Mouse (Mus musculus) c-Kit-positive CD71-negative TER-119-negative erythroid progenitor cells, embryonic 14.5 days (primary cell): Measurements from ENCODE around the gene Dnmt1.
"Not testable (repeated sequence)": the region's sequence is repeated elsewhere in the genome, so short reads cannot be mapped to it uniquely, and the experiment has no call there.

Source experiments
- DNase-seq: peaks from one replicate; pipeline ENCODE4 v3.0.0-alpha.2; 2013; ENCODE audit warnings: low read depth

Gene Dnmt1

DNA sequence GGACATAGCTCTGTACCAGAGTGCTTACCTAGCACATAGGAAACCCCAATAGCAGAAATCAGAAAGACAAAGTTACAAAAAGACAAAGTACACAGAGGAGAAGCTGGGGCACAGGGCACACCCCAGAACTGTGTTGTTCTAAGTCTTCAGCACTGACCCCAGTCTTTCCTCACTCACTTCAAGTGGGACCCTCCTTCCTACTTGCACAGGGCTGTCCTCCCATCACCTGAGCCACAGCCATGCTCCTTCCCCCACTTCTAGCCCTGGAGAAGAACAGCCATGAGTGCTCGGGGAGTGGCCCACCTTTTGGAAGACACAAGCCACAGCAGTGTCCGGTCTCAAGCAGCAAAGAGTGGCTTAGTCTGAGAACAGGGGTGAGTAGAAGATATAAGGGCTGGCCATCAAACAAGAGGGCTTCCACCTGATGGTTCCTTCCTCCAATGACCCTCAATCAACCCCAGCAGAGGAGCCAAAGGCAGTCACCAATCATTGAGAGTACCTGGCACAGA is at the start of gene Dnmt1:
Gene Dnmt1 (minus strand): TSS at position 459 of the 509 bp plus-strand sequence.
- DNase-seq = no peak

DNA sequence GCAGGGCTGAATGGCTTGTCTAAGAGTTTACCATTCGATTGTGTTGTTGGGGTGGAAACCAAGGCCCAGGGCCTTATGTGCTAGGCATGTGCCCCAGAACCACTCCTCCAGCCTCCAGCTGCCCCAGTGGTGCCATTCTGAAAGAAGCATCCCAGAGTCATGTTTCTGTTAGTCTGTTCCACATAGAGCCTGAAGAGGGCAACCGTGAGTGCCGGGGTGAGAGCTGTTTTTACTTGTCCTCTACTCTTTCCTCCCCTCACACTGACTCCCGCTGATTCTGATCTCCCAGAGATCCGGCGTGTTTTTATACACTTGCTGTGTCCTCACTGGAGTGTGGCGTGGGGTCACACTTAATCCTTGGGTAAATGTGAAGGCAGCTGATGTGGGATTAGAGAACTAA is 48.3 kb upstream of the Dnmt1 start:
- no peak for DNase-seq

DNA sequence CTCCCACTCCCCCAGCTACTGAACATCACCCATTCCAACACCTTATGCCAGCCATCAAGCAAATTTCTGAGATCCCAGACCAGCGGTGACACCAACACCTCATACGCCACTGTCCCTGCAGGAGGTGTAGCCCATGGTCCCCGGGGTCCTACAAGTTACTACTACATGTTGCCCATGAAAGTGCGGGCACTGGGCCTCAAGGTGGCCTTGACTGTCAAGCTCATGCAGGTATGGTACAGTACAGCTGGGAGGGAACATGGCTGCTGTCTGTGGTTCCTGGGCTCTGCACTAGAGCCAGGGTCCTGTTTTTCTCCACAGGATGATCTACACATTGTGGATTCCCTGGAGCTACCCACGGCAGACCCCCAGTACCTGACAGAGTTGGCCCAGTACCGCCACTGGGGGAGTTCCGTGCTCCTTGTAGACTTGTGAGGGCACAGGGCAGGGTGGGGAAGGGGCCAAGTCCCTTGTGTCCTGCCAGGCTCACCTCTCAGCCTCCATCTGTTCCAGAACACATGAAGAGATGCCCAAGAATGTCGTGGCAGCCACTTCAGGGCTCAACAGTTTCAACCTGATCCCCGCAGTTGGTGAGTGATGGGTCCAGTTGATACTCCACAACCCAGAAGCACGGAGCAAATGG is 47.7 kb upstream of the Dnmt1 start:
- no peak for DNase-seq

DNA sequence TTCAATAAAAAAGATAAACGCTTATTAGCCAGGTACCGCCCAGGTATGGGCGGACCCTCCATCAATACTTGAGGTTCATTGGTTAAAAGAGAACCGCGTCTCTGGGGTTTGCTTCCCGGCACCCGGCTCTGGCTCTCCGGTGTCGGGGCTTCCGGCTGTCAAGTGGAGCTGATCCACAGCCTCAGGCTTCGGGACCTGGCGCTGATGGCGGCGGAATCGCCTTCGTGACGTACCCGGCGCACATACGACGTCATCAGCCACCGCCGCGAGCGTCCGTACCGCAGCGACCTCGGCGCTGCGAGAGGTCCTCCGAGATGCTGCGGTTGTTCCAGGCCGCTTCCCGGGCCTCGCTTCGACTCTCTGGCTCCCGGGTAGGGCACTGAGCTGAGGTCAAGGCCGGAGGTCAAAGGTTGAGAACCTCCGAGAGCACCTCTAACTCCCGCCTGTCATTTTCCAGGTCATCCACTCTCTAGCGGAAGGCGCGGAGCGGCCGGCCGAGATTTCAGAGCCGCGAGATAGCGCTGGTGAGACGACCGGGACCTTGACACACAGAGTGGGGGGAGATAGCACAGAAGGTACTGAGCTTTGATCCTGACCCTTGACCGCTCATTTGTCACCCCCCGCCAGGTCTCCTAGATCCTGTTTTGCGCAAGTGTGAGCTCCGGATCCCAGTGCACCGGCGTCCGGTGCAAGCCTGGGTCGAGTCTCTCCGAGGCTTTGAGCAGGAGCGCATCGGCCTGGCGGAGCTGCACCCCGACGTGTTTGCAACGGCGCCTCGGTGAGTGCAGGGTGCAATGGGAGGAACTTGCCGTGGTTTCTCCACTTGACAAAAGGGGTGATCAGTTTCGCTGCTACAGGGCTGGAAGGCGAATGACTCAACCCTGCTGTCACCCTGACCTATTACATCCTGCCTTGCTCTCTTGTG is 43.2 kb upstream of the Dnmt1 start, which contains the start of gene Mrpl4:
Gene Mrpl4 (plus strand): TSS at position 112 of the 925 bp plus-strand sequence.
- peak; percentile 76 for DNase-seq

DNA sequence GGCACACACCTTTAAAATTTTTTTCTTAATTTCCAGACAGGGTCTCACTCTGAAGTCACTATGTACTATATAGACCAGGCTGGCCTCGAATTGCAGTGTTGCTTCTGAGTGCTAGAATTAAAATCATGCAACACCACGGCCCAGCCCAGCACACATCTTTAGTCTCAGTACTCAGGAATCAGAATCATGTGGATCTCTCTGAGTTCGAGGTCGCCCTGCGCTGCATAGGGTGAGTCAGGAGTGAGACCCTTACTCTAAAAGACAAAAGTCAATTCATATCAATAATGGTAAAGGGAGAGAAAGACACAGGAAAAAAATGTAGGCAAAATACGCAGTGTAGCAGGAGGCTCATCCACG is 42.6 kb upstream of the Dnmt1 start:
- DNase-seq = no peak

DNA sequence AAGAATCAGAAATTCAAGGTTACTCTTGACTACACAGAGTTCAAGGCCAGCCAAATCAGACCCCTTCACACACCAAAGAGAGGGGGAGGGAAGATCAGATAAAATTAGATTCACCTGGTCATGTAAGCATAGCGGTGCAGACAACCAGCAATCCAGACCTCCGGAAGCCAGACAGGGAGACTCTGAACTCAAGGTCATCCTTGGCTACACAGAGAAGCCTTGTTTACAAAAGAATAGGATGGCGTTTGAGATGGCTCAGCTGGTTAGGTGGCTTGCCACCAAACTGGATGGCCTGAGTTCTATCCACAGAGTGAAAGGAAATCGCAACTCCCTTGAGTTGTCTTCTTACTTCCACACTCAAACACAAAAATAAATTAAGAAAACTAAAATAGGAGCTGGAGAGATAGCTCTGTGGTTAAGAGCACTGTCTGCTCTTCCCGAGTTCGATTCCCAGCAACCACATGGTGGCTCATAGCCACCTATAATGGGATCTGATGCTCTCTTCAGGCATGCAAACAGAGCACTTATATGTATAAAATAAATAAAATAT is 42.0 kb upstream of the Dnmt1 start:
- DNase-seq = no peak

DNA sequence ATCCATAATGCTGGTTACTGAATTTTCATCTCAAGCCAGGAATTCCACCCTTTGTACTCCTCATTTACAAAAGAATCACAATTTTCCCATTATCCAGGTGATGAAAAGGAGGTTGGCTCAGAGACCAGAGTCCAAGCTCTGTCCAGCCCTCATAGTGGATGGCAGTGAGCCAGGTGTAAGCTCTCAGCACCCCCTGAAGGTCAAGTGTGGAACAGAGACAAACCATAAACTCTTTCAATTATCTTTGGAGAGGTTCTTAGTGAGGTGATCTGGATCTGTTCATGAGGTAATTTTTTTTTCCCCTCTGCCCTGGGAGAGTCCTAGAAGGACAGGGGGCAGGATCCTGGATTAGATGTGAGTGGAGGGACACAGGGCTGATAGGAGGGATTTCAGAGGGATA is 41.1 kb upstream of the Dnmt1 start:
- no peak for DNase-seq

DNA sequence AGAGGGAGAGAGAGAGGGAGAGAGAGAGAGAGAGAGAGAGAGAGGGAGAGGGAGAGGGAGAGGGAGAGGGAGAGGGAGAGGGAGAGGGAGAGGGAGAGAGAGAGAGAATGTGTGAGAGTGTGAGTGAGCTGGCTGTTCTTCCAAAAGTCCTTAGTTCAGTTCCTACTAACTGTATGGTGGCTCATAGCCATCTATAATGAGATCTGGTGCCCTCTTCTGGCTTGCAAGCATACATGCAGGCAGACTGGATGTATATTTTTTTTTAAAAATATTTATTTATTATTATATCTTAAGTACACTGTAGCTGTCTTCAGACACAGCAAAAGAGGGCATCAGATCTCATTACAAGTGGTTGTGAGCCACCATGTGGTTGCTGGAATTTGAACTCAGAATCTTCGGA is 38.6 kb upstream of the Dnmt1 start:
- not testable (repeated sequence) for DNase-seq

DNA sequence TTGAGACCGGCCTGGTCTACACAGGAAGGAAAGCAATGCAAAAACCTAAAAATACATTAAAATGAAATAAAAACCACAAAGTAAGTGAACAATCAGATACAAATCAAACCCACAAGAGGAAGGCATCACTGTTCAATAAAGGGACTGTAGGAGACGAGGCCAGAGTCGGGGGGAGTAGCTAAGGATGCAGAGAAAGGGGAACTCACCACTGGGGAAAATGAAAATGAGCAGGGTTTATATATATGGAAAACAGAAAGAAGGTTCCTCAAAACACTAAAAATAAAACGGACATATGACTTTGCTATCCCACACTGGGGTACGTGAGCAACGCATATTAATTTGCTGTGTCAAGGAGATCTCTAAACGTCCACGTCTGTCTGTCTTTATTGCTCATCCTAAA is 37.4 kb upstream of the Dnmt1 start:
- no peak for DNase-seq

DNA sequence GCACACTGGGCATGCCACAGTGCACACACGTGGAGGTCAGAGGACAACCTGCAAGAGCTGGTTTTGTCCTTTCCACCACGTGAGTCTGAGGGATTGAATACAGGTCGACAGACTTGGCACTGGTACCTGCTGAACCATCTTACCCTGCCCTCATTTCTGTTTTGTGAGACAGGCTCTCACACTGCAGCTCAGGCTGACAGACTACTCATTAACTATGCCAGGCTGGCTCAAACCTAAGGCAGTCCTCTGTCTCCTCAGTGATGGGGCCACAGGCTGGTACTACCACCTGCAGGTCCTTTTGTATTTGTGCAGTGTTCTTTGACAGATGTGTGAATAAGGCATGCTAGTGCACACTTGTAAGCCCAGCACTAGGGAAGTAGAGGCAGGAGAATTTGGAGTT is 35.4 kb upstream of the Dnmt1 start:
- no peak for DNase-seq

DNA sequence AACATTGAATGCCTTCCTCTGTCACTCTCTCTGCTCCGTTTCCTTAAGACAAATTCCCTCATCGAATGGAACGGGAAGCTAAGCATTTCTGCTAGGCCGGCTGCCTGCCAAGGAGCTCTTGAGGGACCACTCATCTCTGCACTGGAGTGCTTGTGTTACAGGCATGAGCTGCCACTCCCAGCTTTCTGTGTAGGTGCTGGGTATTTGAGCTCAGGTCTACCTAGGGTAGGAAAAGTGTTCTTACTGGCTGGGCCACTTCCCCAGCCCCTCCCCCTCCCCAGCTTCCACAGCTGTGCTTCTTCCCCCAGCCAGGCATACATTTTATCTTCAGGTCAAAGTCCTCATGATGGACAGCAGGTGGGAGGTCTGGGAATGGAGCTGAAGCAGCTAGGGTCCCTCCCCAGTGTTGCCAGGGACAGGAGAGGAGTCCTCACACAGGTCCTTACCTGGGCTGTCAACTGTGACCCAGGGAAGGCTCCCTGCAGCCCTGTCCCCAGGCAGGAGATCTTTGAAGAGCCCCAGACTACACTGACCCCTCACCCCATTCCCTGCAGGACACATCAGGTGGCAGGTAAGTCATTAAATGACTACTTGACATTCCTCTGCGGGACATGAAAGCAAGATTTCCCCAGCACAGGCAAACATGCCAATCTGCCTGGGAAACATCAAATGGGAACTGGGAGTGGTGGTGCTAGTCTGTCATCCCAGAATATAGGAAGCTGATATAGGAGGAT is 33.6 kb upstream of the Dnmt1 start:
- no peak for DNase-seq

DNA sequence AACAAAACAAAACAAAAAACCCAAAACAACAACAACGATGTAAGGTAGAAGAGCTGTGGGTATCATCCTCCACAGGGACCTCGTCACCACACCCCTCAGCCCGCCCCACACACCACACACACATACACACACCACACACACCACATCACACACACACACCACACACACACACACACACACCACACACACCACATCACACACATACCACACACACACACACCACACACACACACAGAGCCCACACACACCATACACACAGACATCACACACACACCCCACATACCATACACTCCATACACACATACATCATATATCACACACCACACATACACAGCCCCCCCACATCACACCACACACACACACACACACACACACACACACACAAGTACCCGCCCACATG is 31.9 kb upstream of the Dnmt1 start:
- DNase-seq = no peak

DNA sequence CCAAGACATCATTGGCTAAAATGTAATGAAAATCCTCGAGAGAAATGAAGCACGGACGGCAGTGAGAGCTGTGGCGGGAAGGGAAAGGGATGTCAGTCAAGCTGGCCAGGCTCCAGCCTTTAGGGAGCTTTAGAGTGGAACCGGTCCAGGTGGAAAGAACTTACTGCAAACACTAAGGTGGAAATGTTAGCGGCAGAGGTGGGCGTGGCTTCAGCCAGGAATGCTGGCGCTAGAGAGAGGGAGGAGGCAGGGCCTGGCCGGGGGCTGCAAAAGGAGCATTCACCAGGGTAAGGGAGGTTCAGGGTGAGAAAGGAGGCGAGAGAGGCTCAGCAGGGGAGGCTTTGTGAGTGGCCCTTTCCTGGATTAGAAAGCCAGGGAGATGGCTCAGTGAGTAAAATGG is 31.2 kb upstream of the Dnmt1 start:
- no peak for DNase-seq

DNA sequence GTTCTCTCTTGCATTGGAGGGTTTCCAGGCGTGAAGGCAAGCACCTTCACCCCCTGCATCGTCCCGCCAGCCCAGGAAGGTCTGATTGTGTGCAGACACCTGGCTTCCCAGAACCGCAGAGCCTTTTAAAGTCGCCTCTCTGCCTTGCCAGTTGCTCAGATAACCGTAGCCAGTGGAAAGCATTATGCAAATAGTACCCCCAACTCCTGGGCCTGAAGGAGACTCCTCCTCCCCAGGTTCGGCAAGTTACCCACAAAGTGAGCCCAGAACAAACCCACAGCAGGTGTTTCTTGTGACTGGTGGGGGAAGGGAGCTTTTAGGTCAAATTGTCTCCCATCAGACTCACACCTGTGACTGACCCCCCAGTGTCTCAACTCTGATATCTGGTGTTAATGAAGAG is 28.3 kb upstream of the Dnmt1 start:
- no peak for DNase-seq

DNA sequence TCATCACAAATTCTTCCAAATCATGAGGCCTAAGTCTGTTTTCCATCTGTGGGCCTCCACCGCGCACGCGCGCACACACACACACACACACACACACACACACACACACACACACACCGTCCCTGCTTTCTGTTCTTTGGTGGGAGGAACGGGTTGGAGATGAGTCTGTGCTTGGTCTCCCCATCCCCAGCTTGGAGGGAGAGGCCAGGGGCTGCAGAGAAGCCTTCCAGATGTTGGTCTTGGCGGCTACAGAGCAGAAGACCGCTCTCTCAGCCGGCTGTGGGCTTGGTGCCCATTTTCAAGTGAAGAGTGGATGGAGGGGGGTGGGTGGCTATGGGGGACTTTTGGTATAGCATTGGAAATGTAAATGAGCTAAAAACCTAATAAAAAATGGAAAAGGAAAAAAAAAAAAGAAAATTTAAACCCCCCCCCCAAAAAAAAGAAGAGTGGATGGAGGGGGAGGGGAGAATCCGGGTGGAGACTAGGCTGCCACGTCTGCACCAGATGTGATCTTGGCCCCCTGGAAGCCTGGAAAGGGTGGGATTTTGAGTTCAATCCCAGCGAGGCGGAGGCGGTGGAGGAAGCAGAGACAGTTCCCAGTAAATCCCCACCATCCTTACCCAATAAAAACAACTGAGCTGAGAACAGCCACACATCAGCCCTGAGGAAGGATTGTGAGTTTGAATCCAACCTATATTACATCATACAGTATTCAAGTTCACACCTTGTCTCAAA is 27.4 kb upstream of the Dnmt1 start:
- no peak for DNase-seq

DNA sequence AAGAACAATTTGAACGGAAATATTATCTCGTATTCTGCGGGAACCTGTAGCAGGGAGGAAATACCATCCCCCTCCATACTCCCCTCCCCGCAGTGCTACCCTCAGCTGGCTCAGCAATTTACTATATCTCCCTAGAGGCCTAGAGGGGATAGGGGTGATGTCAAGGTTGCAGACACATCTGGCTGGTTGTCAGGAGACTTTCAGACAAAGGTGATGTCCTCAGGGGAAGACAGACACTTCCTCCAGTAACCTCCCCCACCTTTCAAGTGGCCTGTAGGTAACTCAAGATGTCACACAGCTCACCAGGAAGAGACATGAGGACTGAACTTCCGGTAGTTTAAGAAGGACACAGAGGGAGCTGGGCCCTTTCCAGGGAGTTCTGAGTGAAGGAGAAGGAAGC is 23.5 kb upstream of the Dnmt1 start:
- DNase-seq = no peak

DNA sequence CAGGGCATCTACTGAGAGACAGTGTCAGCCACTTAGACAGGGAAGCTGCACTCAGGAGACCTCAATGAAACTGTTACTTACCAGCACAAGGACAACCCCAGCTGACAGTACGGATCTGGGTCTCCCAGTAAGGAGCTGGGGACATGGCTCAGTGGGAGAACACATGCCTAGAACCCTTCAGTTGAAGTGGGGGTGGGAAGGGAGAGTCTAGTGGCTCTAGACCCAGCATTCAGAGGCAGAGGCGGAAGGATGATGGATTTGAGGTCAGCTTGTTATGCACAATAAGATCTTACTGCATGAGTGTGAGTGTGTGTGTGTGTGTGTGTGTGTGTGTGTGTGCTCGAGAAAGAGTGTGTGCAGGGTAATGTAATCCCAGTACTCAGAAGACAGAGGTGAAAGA is 22.5 kb upstream of the Dnmt1 start:
- no peak for DNase-seq

DNA sequence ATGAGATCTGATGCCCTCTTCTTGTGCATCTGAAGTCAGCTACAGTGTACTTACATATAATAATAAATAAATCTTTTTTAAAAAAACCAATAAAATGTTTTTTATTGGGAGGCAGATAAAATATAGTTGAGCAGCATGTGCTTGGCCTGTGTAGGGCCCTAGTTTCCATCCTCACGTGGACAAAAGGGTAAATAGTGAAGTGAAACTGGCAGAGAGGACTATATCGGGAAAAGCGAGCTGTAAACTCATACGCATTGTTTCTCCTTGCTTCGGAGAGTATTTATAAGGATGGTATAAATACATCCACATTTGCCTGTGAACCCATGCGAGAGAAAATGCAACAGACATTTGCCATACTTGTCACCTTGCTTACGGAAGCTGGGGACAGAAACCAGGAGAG is 20.1 kb upstream of the Dnmt1 start:
- no peak for DNase-seq

DNA sequence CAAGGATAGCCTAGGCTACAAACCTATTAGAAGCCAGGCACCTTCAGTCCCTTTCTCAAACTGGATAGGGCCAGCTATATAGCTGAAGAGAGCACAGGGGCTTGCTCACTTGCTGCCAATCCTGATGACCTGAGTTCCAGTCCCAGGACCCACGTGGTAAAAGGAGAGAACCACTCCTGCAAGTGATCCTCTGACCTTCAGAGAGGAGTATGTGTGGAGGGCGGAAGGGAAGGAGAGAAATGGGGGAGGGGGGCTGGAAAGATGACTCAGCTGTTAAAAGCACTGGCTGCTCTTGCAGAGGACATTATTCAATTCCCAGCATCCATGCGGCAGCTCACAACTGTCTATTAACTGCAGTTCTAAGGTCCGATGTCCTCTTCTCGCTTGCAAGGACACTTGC is 19.5 kb upstream of the Dnmt1 start:
- no peak for DNase-seq

DNA sequence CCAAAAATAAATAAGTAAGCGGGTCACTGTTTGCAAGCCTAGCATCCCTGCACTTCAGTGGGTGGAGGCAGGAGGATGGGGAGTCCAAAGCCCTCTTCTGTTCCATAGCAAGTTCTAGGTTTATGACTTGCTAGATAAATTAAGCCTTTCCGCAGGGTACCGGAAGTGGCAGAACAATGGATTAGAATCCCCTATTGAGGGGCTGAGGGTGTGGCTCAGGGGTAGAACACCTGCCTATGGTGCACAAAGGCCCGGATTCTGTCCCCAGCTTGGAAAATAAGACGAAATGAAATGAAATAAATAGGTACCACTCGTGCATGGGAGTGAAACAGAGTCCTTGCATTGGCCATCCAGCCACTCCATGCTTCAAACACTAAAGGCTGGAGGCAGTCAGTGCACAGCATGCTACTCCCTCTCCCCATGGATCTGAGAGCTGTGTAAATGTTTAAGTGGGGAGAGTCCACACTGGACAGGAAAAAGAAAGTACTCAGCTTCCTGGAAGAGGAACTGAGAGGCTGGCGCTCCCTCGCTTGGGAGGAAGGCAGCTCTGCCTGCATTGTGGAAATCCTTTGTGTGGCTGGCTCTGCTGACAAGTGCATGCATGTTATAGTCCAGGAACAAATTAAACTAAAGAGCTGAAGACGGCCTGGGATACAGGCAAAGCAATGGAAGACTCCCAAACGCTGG is 18.9 kb upstream of the Dnmt1 start:
- no peak for DNase-seq
